Mouse (Mus musculus) forebrain, embryonic 13.5 days (tissue): ENCODE data around the gene Plekhg4. TPM values are rescaled to one million over a fixed set of nuclear protein-coding genes. Genes with fewer than 3 reads are reported as not detected.

Experiments
- ATAC-seq: fragments of 200-750 bp; cut with Nextera tagmentation; 2 replicates; pipeline ENCODE4 v1.8.0; 2017
- H3K27ac ChIP-seq: fragments of 300-500 bp; sonication (generic); 2 replicates; pipeline ENCODE4 v1.5.1; 2015; ENCODE audit warnings: inconsistent platforms, mild to moderate bottlenecking, moderate library complexity
- H3K27me3 ChIP-seq: fragments of 300-500 bp; sonication (generic); 2 replicates; pipeline ENCODE4 v1.6.1; 2015; ENCODE audit warnings: mild to moderate bottlenecking, inconsistent platforms
- H3K36me3 ChIP-seq: fragments of 300-500 bp; sonication (generic); 2 replicates; pipeline ENCODE4 v1.6.1; 2015; ENCODE audit warnings: mild to moderate bottlenecking, inconsistent platforms; ENCODE audit not compliant: poor library complexity, severe bottlenecking
- H3K4me1 ChIP-seq: fragments of 300-500 bp; sonication (generic); 2 replicates; pipeline ENCODE4 v1.6.1; 2015; ENCODE audit warnings: inconsistent platforms
- H3K4me2 ChIP-seq: fragments of 300-500 bp; sonication (generic); 2 replicates; pipeline ENCODE4 v1.6.1; 2015; ENCODE audit warnings: inconsistent platforms, mild to moderate bottlenecking, moderate library complexity
- H3K4me3 ChIP-seq: fragments of 300-500 bp; sonication (generic); 2 replicates; pipeline ENCODE4 v1.5.1; 2015; ENCODE audit warnings: mild to moderate bottlenecking, inconsistent platforms
- H3K9ac ChIP-seq: fragments of 300-500 bp; sonication (generic); 2 replicates; pipeline ENCODE4 v1.6.1; 2015; ENCODE audit warnings: mild to moderate bottlenecking, inconsistent platforms
- H3K9me3 ChIP-seq: fragments of 300-500 bp; sonication (generic); replicated peaks from 2 replicates; pipeline ENCODE4 v1.6.1; 2016; ENCODE audit warnings: inconsistent platforms
- WGBS: fragments of 180-500 bp; shearing (Covaris S2); methylation state at CpG from one replicate; pipeline ENCODE4 v1.1.7; 2015; 5-methylcytosine and 5-hydroxymethylcytosine counted together
- polyA plus RNA-seq: library from polyadenylated mRNA; unstranded; fragments of >200 nt; fragmentation: Nextera tagmentation; extraction: Ambion mirVana; gene quantifications from 2 replicates; pipeline ENCODE4 v1.2.1, GENCODE M21; 2015

Gene Plekhg4
- polyA plus RNA-seq, 1 experiment from 2014 or later = 0.85 TPM

GRCm38 (mm10) chr8:105354549-105354948, 18.5 kb upstream of the Plekhg4 start:
- 95% methylated on average over 4 of the region's 4 CpGs for WGBS
- ATAC-seq = no peak
- no peaks in the 10 kb centered on the region for H3K9me3 ChIP-seq

DNA sequence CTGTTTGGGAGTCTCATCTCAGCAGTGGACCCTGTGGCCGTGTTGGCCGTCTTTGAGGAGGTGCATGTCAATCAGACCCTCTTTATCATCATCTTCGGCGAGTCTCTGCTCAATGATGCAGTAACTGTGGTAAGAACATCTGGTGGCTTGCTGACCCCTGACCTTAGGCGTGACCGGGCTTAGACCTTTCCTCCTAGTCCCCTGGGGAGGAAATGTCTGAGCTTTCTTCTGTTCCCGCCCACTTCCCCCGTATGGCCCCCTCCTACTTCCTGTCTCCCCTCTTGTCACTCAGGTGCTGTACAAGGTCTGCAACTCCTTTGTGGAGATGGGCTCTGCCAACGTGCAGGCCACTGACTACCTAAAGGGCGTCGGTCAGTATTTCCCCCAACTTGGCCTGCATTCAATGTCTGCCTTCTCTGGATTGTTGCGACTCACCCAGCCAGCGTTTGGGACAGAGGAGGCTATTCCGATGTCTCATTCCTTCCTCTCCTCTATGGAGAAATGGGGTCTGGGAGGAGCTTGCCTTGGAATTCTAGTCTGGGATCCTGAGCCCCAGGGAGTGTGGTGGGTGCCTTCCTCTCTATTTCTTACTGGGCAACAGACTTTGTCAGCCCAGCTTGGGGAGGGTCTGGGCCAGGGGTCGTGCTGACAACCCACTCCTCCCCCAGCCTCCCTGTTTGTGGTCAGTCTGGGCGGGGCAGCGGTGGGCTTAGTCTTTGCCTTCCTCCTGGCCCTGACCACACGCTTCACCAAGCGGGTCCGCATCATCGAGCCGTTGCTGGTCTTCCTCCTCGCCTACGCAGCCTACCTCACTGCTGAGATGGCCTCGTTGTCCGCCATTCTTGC, 17.7 kb upstream of the Plekhg4 start:
- Histone ChIP-seq H3K27ac (no peak overlapping the region), H3K9ac (no peak overlapping the region), H3K4me3 (no peak overlapping the region), H3K4me1 (peaks cover 8% of the 10 kb centered on the region), H3K27me3 (no peaks in the 10 kb centered on the region), H3K36me3 (peaks cover 30% of the 10 kb centered on the region), H3K9me3 (no peaks in the 10 kb centered on the region), H3K4me2 (no peak overlapping the region)
- no peak for ATAC-seq
- 80% methylated on average over 26 of the region's 26 CpGs for WGBS

More at GRCm38 (mm10) chr8:105354549-105354948, 18.5 kb upstream of the Plekhg4 start:
- no peak overlapping the region for H3K4me3 ChIP-seq
- H3K4me2 ChIP-seq = no peak overlapping the region
- no peaks in the 10 kb centered on the region for H3K27me3 ChIP-seq
- no peak overlapping the region for H3K27ac ChIP-seq
- H3K36me3 ChIP-seq = peaks cover 30% of the 10 kb centered on the region
- H3K9ac ChIP-seq = no peak overlapping the region
- H3K4me1 ChIP-seq = peaks cover 17% of the 10 kb centered on the region

- Histone ChIP-seq H3K9ac (no peak overlapping the region), H3K36me3 (peaks cover 30% of the 10 kb centered on the region), H3K9me3 (no peaks in the 10 kb centered on the region), H3K4me3 (no peak overlapping the region), H3K4me2 (no peak overlapping the region), H3K4me1 (no peaks in the 10 kb centered on the region), H3K27me3 (no peaks in the 10 kb centered on the region), H3K27ac (no peak overlapping the region)
- 89% methylated on average over 14 of the region's 14 CpGs for WGBS
- ATAC-seq = no peak
Measured at GRCm38 (mm10) chr8:105356681-105357080, 16.4 kb upstream of the Plekhg4 start.

DNA sequence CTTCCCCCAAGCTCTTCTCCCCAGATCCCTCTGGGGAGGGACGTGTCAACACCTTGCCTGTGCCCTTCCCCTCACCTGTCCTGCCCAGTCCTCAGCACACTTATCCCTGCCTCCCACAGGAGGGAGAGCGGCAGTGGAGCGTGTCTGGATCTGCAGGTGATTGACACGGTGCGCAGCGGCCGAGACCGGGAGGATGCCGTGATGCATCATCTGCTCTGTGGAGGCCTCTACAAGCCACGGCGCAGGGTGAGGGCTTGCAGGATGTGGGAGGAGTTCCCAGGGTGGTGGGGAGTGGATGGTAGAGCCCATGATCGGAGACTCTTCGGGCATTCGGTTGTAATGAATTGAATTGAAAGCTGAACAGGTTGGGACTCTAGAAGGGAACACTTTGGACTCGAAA, 13.9 kb upstream of the Plekhg4 start:
- WGBS = 73% methylated on average over 15 of the region's 15 CpGs
- no peak for ATAC-seq

DNA sequence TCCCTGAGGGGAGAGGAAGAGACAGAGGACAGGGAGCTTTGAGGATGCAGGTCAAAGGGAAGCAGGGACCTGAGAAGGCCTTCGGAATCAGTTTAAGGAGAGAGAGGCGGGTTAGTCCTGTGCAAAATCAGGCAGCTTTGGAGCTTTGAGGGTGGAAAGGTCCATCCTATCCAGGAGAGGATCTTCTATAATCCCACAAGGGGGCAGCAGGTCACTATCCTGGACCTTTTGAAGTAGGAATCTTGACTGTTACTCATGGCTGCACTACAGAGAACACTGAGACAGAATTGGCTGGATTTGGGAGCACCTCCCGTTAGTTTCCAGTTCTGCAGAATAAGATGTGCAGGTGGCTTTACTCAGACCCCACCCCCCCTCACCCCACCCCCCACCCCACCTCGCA, 13.4 kb upstream of the Plekhg4 start:
- whole genome bisulfite sequencing = 46% methylated on average over 4 of the region's 4 CpGs
- no peak overlapping the region for H3K9ac ChIP-seq
- ATAC-seq = no peak
- H3K36me3 ChIP-seq = peaks cover 48% of the 10 kb centered on the region
- no peak overlapping the region for H3K4me2 ChIP-seq
- no peaks in the 10 kb centered on the region for H3K9me3 ChIP-seq
- H3K27ac ChIP-seq = no peak overlapping the region
- no peaks in the 10 kb centered on the region for H3K4me1 ChIP-seq
- no peaks in the 10 kb centered on the region for H3K27me3 ChIP-seq
- no peak overlapping the region for H3K4me3 ChIP-seq

More for the DNA sequence above, 13.9 kb upstream of the Plekhg4 start:
- Histone ChIP-seq H3K36me3 (peaks cover 43% of the 10 kb centered on the region), H3K27me3 (no peaks in the 10 kb centered on the region), H3K4me1 (no peaks in the 10 kb centered on the region), H3K9me3 (no peaks in the 10 kb centered on the region), H3K9ac (peak overlapping the region; percentile 23; the same call in 1 of the 2 replicates), H3K27ac (no peak overlapping the region), H3K4me2 (no peak overlapping the region), H3K4me3 (no peak overlapping the region)

DNA sequence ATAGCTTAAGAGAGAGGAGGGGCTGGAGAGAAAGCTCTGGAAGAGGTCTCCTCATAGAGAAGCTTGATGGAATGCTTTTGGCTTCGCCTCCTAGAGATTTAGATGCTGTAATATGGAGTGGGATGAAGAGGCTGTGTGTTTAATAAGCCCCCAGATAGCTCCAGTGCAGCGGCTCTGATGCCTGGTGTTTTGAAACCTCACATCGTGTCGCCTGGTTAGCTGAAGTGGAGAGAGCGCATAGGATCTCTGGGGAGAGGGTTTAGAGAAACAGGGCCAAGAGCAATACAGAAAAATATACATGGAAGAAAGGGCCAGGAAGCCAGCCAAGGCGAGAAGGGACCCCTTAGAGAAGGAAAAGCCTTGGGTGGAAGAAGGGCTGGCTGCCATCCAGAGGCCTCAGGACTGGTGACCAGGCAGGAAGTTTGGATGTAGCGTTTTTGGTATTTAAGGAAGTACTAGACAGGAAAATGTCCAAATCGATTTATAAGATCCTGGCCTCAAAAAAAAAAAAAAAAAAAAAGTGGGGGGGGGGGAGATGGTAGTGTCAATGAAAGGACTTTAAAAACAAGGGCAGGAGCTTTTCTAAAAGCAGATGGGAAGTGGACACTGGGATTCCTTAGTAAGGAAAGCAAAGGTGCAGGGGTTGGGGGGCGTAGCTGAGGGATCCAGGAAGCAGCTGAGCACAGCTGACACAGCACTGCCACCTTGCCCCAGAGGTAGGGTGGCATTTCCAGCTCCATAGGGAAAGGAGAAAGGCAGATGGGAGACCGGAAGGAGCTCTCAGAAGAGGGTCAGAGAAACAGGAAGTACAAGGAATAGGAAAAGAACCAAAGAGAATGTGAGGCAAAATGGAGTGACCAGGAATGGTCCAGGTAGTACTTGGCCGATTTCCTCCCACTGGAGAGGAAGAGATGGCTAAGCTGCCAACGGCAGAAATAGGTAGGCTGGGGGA, 11.0 kb upstream of the Plekhg4 start:
- H3K4me3 ChIP-seq = no peak overlapping the region
- H3K4me1 ChIP-seq = no peaks in the 10 kb centered on the region
- H3K36me3 ChIP-seq = peaks cover 42% of the 10 kb centered on the region
- no peaks in the 10 kb centered on the region for H3K27me3 ChIP-seq
- ATAC-seq = no peak
- H3K9ac ChIP-seq = 0 out of 2 replicates have a peak overlapping the region, but pooled peaks have one; percentile 14
- H3K4me2 ChIP-seq = no peak overlapping the region
- WGBS = 81% methylated on average over 12 of the region's 12 CpGs
- H3K9me3 ChIP-seq = no peaks in the 10 kb centered on the region
- no peak overlapping the region for H3K27ac ChIP-seq

GRCm38 (mm10) chr8:105367107-105367506, 6.0 kb upstream of the Plekhg4 start:
- Histone ChIP-seq H3K4me1 (no peaks in the 10 kb centered on the region), H3K4me3 (no peak overlapping the region), H3K9me3 (no peaks in the 10 kb centered on the region), H3K27ac (no peak overlapping the region), H3K9ac (no peak overlapping the region), H3K27me3 (no peaks in the 10 kb centered on the region), H3K36me3 (peaks cover 64% of the 10 kb centered on the region), H3K4me2 (no peak overlapping the region)
- ATAC-seq = no peak
- 87% methylated on average over 2 of the region's 2 CpGs for WGBS

DNA sequence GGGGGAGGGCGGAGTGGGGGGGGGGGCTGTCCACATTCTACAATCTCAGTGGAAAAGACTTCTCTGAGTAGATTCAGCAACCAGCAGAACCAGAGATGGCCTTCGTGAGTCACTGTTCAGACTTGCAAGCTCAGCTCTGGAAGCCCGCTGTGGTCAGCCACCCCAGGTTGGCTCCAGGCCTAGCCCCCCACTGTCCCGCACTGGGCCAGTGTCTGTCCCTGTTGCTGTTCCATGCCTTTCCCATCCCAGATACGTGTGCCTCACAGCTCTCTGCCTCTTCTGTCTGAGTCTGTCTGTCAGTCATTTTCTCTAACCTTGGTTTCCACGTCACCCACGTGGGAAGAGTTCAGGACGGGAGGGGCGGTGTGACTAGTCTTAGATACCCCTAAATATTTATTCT, 601 bp upstream of the Plekhg4 start:
- Histone ChIP-seq H3K27ac (no peak overlapping the region), H3K4me2 (no peak overlapping the region), H3K4me1 (peaks cover 7% of the 10 kb centered on the region), H3K9me3 (peaks cover 7% of the 10 kb centered on the region; the same call in 1 of the 2 replicates), H3K27me3 (0 out of 2 replicates have a peak, but pooled peaks cover 3% of the 10 kb centered on the region), H3K9ac (no peak overlapping the region), H3K4me3 (no peak overlapping the region), H3K36me3 (peaks cover 27% of the 10 kb centered on the region)
- ATAC-seq = no peak
- 85% methylated on average over 9 of the region's 9 CpGs for WGBS

DNA sequence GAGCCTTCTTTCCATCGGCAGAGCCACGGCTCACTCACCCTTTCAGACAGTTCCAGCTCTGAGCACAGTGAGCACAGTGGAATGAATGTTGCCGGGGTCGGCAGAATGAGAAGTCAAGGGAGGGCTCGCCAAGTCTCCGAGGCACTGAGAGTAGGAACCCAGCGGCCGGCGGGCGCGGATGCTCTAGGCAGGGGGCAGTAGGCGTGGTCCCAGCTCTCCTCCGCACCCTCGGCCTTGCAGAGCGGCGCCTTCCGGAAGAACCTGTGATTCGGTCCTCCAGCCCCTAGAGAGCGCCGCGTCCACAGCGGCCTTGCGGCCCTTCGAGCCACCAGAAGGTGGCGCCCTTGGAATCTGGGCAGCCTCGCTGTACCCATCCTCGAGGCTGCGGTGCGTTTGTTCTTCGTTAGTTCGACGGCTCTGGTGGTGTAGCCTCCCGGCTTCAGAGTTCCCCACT, 1.5 kb downstream of the Plekhg4 start:
- H3K27ac ChIP-seq = no peak overlapping the region
- 0 out of 2 replicates have a peak, but pooled peaks cover 3% of the 10 kb centered on the region for H3K27me3 ChIP-seq
- H3K36me3 ChIP-seq = peaks cover 10% of the 10 kb centered on the region; the same call in 1 of the 2 replicates
- 0 out of 2 replicates have a peak overlapping the region, but pooled peaks have one; percentile 9 for H3K4me3 ChIP-seq
- H3K4me2 ChIP-seq = peak overlapping the region; percentile 54
- peak; percentile 24; the same call in 1 of the 2 replicates for ATAC-seq
- WGBS = 21% methylated on average over 33 of the region's 33 CpGs
- H3K4me1 ChIP-seq = peaks cover 17% of the 10 kb centered on the region
- 0 out of 2 replicates have a peak overlapping the region, but pooled peaks have one; percentile 5 for H3K9ac ChIP-seq
- peaks cover 7% of the 10 kb centered on the region; the same call in 1 of the 2 replicates for H3K9me3 ChIP-seq

DNA sequence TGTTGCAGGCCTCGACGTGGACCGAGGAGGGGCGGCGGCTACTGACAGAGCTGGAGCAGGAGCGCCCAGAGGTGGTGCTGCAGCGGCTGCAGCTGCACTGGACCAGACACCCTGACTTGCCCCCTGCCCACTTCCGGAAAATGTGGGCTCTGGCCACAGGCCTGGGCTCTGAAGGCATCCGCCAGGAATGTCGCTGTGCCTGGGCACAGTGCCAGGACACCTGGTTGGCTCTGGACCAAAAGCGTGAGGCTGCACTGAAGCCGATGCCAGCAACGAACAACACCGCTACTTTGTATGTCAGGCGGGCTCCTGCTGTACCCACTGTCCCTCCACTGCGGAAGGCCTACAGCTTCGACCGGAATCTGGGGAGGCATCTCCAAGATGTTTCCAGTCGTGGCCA, 5.6 kb downstream of the Plekhg4 start:
- Histone ChIP-seq H3K4me1 (peaks cover 17% of the 10 kb centered on the region), H3K9me3 (peaks cover 7% of the 10 kb centered on the region; the same call in 1 of the 2 replicates), H3K4me2 (no peak overlapping the region), H3K4me3 (no peak overlapping the region), H3K27ac (no peak overlapping the region), H3K27me3 (no peaks in the 10 kb centered on the region), H3K9ac (no peak overlapping the region), H3K36me3 (no peaks in the 10 kb centered on the region)
- 60% methylated on average over 19 of the region's 19 CpGs for WGBS
- 0 out of 2 replicates have a peak, but pooled peaks have one; percentile 55 for ATAC-seq

DNA sequence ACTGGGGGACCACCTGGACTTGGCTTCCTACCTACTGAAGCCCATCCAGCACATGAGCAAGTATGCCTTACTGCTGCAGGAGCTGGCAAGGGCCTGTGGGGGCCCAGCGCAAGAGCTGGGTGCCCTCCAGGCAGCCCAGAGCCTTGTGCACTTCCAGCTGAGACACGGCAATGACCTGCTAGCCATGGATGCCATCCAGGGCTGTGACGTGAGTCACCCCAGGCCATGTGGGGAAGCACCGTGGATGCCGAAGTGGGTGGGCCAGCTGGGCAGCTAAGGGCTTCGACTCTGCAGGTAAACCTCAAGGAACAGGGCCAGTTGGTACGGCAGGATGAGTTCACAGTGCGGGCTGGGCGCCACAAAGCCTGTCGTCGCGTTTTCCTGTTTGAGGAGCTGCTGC, 7.2 kb downstream of the Plekhg4 start:
- Histone ChIP-seq H3K9me3 (no peaks in the 10 kb centered on the region), H3K36me3 (no peaks in the 10 kb centered on the region), H3K9ac (no peak overlapping the region), H3K27ac (no peak overlapping the region), H3K4me2 (no peak overlapping the region), H3K27me3 (no peaks in the 10 kb centered on the region), H3K4me3 (no peak overlapping the region), H3K4me1 (peaks cover 10% of the 10 kb centered on the region)
- WGBS = 88% methylated on average over 12 of the region's 12 CpGs
- no peak for ATAC-seq
